Mouse (Mus musculus): Measurements from ENCODE around the gene Gse1. TPM values are rescaled to one million over a fixed set of nuclear protein-coding genes. Genes with fewer than 3 reads are reported as not detected.
A peak's percentile ranks its signal among the peaks of the same experiment; 100 is the strongest.

Gene Gse1
- polyA plus RNA-seq, 1 experiment from 2014 or later = 22.6 TPM

DNA sequence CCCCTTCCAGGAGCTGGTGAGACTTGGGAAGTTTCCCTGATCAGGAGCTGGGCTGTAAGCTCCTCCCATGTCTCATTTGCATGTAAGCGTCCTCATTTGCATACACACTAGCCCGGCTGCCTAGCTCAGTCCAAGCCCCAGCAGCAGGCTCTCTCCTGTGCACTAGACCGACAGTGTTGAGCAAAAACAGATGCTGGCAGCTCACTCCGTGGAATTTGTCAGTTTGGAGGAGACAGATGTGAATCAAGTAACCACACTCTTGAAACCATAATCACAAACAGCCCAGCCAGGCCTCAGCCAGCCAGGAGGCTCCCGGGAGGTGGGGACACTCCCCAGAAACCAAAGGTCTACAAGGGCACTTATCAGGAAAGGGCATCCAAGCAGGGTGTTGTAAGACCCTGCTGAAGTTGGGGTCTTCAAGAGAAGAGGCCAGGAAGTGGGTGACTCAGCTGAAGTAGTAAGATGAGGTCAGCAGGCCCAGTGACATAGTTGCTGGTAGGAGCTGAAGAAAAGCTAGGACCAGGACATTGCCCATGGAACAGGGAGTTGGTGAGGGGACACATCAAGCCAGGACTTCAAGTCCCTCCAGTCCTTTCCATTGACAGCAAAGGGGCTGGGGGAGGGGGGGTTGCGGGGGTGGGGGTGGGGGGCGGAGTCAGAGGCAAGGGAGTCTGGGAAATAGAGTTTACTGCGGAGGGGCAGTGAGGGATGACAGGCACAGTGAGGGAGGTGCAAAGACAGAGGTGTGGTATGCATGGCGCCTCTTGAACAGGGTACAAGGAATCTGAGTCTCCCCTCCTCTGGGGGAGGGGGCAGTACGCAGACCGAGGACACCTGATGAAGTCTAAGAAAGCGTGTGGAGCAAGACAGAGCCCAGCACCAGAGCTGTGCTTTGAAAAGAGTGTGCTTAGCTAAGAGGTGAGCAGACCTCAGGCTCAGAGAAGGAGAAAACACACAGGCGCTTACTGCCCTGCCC lies 11.1 kb upstream of the Gse1 start:
- WGBS = 16% methylated on average over 13 of the region's 13 CpGs
- peak; percentile 88 for DNase-seq (ENCODE audit: low spot score)

DNA sequence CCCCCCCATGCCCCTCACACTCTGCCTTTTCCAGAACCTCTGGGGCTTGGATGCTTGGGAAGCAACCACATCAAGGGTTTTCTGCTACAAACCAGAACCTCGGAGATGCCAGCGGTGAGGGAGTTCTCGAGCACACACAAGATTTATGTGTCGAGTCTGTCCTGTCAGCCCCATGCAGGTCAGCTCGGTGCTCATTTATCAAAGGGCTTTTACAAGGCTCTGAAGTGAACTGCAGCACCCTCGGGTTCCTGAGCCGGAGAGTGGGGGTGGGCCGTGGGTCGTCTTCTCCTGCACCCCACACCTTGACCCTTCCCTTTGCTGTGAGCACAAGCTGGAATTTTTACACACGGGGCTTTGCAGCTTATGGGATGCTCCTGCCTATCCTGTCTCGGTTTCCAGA lies 5.7 kb upstream of the Gse1 start:
- Histone ChIP-seq H3K4me1 (ENCODE audit: control insufficient read depth, insufficient read depth, low read length) (peaks cover 4% of the 10 kb centered on the region), H3K9me3 (replicated peaks; ENCODE audit: control insufficient read depth, low read length) (no peaks in the 10 kb centered on the region), H3K27ac (ENCODE audit: low read depth, low read length) (no peak overlapping the region), H3K4me2 (ENCODE audit: low read length) (no peak overlapping the region), H3K4me3 (ENCODE audit: low read depth, low read length) (no peak overlapping the region), H3K27me3 (replicated peaks; ENCODE audit: control insufficient read depth, insufficient read depth, low read length) (no peaks in the 10 kb centered on the region), H3K36me3 (ENCODE audit: control insufficient read depth, insufficient read depth, low read length) (no peaks in the 10 kb centered on the region), H3K9ac (ENCODE audit: low read length) (no peak overlapping the region)
- ATAC-seq = no peak
- 72% methylated on average over 11 of the region's 11 CpGs for WGBS
- DNase-seq (ENCODE audit: low spot score) = no peak

More for the DNA sequence above, 11.1 kb upstream of the Gse1 start:
- H3K4me3 ChIP-seq (ENCODE audit: low read depth, low read length) = no peak overlapping the region
- H3K9ac ChIP-seq (ENCODE audit: low read length) = no peak overlapping the region
- H3K27ac ChIP-seq (ENCODE audit: low read depth, low read length) = no peak overlapping the region
- ATAC-seq = peak; percentile 96
- no peaks in the 10 kb centered on the region for H3K27me3 ChIP-seq (replicated peaks; ENCODE audit: control insufficient read depth, insufficient read depth, low read length)
- H3K9me3 ChIP-seq (replicated peaks; ENCODE audit: control insufficient read depth, low read length) = no peaks in the 10 kb centered on the region
- H3K36me3 ChIP-seq (ENCODE audit: control insufficient read depth, insufficient read depth, low read length) = no peaks in the 10 kb centered on the region
- H3K4me2 ChIP-seq (ENCODE audit: low read length) = no peak overlapping the region
- 0 out of 2 replicates have a peak, but pooled peaks cover 4% of the 10 kb centered on the region for H3K4me1 ChIP-seq (ENCODE audit: control insufficient read depth, insufficient read depth, low read length)

DNA sequence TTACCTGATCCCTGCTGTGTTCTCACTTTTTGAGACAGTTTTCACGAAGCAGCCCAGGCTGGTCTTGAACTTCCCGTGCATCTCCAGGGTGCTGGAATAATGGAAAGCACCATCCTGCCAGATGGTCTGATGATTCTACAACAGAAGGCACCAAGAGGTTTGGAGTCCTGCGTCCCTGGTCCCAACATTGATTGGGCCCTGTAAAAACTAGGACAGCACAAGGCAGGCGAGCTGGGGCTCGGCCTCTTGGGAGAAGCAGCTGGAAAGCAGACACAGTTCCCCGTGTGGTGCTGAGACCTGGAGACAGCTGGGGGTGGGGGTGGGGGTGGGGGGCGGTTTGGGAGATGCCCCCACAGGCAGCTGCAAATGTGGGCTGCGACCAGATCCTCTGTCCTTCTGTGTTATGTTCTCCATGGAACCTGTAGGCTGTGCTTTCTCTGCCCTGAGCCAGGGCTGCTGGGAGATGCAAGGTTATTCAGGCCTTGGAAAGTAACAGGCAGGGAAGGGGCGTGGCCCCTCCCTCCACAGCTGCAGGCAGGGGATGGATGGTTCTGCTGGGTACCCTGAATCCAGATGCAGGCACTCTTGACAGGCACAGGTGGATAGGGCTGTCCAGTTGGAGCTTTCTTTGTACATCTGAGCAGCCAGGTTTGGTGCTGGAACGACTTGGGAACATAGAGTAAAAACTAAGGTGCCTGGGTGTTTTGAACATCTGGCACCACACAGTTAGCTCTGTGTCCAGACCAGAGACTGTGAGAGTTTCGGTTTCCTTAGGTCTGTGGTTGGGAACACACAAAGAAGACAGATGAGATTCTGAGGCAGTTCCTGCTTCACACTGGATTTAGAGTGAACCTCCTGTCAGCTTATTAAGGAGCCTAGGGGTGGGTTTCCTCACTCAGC lies 3.5 kb upstream of the Gse1 start:
- peaks cover 13% of the 10 kb centered on the region for H3K4me1 ChIP-seq (ENCODE audit: control insufficient read depth, insufficient read depth, low read length)
- H3K9ac ChIP-seq (ENCODE audit: low read length) = peak overlapping the region; percentile 30; the same call in 1 of the 2 replicates
- DNase-seq (ENCODE audit: low spot score) (no peak), ATAC-seq (no peak)
- WGBS = 47% methylated on average over 11 of the region's 11 CpGs
- H3K9me3 ChIP-seq (replicated peaks; ENCODE audit: control insufficient read depth, low read length) = no peaks in the 10 kb centered on the region
- H3K4me3 ChIP-seq (ENCODE audit: low read depth, low read length) = no peak overlapping the region
- H3K36me3 ChIP-seq (ENCODE audit: control insufficient read depth, insufficient read depth, low read length) = no peaks in the 10 kb centered on the region
- peaks cover 7% of the 10 kb centered on the region for H3K27me3 ChIP-seq (replicated peaks; ENCODE audit: control insufficient read depth, insufficient read depth, low read length)
- no peak overlapping the region for H3K27ac ChIP-seq (ENCODE audit: low read depth, low read length)
- H3K4me2 ChIP-seq (ENCODE audit: low read length) = no peak overlapping the region

- H3K27ac ChIP-seq (ENCODE audit: low read depth, low read length) = no peak overlapping the region
These were observed 2.7 kb upstream of the Gse1 start for GRCm38 (mm10) chr8:120225421-120226151.

GRCm38 (mm10) chr8:120226700-120227577 lies 1.3 kb upstream of the Gse1 start:
- ATAC-seq (no peak), DNase-seq (ENCODE audit: low spot score) (no peak)
- no peak overlapping the region for H3K4me3 ChIP-seq (ENCODE audit: low read depth, low read length)
- WGBS = 73% methylated on average over 5 of the region's 5 CpGs
- no peaks in the 10 kb centered on the region for H3K36me3 ChIP-seq (ENCODE audit: control insufficient read depth, insufficient read depth, low read length)
- H3K9me3 ChIP-seq (replicated peaks; ENCODE audit: control insufficient read depth, low read length) = no peaks in the 10 kb centered on the region
- no peak overlapping the region for H3K4me2 ChIP-seq (ENCODE audit: low read length)
- no peak overlapping the region for H3K9ac ChIP-seq (ENCODE audit: low read length)
- peaks cover 26% of the 10 kb centered on the region for H3K4me1 ChIP-seq (ENCODE audit: control insufficient read depth, insufficient read depth, low read length)
- peaks cover 16% of the 10 kb centered on the region for H3K27me3 ChIP-seq (replicated peaks; ENCODE audit: control insufficient read depth, insufficient read depth, low read length)
- no peak overlapping the region for H3K27ac ChIP-seq (ENCODE audit: low read depth, low read length)

More at GRCm38 (mm10) chr8:120225421-120226151, 2.7 kb upstream of the Gse1 start:
- H3K4me1 ChIP-seq (ENCODE audit: control insufficient read depth, insufficient read depth, low read length) = peaks cover 15% of the 10 kb centered on the region
- ATAC-seq (no peak), DNase-seq (ENCODE audit: low spot score) (no peak)
- H3K9me3 ChIP-seq (replicated peaks; ENCODE audit: control insufficient read depth, low read length) = no peaks in the 10 kb centered on the region
- no peak overlapping the region for H3K4me2 ChIP-seq (ENCODE audit: low read length)
- peak overlapping the region; percentile 30; the same call in 1 of the 2 replicates for H3K9ac ChIP-seq (ENCODE audit: low read length)
- 22% methylated on average over 10 of the region's 10 CpGs for WGBS
- H3K27me3 ChIP-seq (replicated peaks; ENCODE audit: control insufficient read depth, insufficient read depth, low read length) = peaks cover 14% of the 10 kb centered on the region
- H3K4me3 ChIP-seq (ENCODE audit: low read depth, low read length) = no peak overlapping the region
- no peaks in the 10 kb centered on the region for H3K36me3 ChIP-seq (ENCODE audit: control insufficient read depth, insufficient read depth, low read length)

- Histone ChIP-seq H3K4me3 (ENCODE audit: low read depth, low read length) (peak overlapping the region; percentile 57), H3K27ac (ENCODE audit: low read depth, low read length) (no peak overlapping the region), H3K27me3 (replicated peaks; ENCODE audit: control insufficient read depth, insufficient read depth, low read length) (peaks cover 16% of the 10 kb centered on the region), H3K4me1 (ENCODE audit: control insufficient read depth, insufficient read depth, low read length) (peaks cover 28% of the 10 kb centered on the region), H3K9me3 (replicated peaks; ENCODE audit: control insufficient read depth, low read length) (no peaks in the 10 kb centered on the region), H3K9ac (ENCODE audit: low read length) (peak overlapping the region; percentile 40; the same call in 1 of the 2 replicates), H3K4me2 (ENCODE audit: low read length) (peak overlapping the region; percentile 93), H3K36me3 (ENCODE audit: control insufficient read depth, insufficient read depth, low read length) (no peaks in the 10 kb centered on the region)
- DNase-seq (ENCODE audit: low spot score) (no peak), ATAC-seq (0 out of 2 replicates have a peak, but pooled peaks have one; percentile 9)
These were observed 729 bp upstream of the Gse1 start for GRCm38 (mm10) chr8:120227578-120227876.

DNA sequence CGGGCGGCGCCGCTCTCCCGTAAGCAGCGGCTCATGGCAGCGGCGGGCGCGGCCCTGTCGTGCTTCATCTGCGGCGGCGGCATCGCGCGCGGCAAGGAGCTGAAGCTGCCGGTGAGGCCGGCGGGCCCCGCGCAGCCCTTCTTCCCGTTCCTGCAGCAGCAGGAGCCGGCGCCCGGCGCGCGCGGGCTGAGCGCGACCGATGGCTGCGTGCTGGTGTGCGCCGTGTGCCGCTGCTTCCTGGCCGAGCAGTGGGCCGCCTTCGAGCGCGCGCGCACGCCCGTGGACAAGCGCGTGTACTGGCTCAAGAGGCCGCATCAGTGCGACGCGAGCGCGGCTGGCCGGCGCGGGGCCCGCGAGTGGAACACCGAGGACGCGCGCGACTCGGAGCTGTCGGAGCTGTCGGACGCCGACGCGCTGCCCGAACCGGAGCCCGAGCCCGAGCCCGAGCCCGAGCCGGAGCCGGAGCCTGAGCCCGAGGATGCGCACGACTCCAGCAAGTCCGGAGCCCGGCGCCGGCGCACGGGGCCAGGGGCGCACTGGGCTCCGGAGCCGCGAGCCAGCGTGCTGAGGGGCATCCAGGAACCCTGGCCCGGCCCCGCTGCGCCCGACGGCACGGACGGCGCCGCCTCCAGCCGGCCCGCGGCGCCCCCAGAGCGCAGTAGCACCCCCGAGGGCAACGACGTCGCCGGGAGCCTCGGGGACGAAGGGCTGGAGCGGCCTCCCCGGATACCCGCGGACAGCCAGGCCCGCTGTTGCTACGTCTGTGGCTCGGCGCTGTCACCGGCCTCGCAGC lies 721 bp downstream of the Gse1 start:
- Histone ChIP-seq H3K36me3 (ENCODE audit: control insufficient read depth, insufficient read depth, low read length) (no peaks in the 10 kb centered on the region), H3K27me3 (replicated peaks; ENCODE audit: control insufficient read depth, insufficient read depth, low read length) (peaks cover 16% of the 10 kb centered on the region), H3K9ac (ENCODE audit: low read length) (peak overlapping the region; percentile 64), H3K9me3 (replicated peaks; ENCODE audit: control insufficient read depth, low read length) (no peaks in the 10 kb centered on the region), H3K4me3 (ENCODE audit: low read depth, low read length) (peak overlapping the region; percentile 57), H3K27ac (ENCODE audit: low read depth, low read length) (peak overlapping the region; percentile 39; the same call in 1 of the 2 replicates), H3K4me2 (ENCODE audit: low read length) (peak overlapping the region; percentile 93), H3K4me1 (ENCODE audit: control insufficient read depth, insufficient read depth, low read length) (peaks cover 38% of the 10 kb centered on the region)
- peak; percentile 56 for DNase-seq (ENCODE audit: low spot score)
- peak; percentile 27 for ATAC-seq
- under 1% methylated on average over 91 of the region's 125 CpGs for WGBS
